Mouse (Mus musculus): ENCODE data around the gene Ftl1.

DNA sequence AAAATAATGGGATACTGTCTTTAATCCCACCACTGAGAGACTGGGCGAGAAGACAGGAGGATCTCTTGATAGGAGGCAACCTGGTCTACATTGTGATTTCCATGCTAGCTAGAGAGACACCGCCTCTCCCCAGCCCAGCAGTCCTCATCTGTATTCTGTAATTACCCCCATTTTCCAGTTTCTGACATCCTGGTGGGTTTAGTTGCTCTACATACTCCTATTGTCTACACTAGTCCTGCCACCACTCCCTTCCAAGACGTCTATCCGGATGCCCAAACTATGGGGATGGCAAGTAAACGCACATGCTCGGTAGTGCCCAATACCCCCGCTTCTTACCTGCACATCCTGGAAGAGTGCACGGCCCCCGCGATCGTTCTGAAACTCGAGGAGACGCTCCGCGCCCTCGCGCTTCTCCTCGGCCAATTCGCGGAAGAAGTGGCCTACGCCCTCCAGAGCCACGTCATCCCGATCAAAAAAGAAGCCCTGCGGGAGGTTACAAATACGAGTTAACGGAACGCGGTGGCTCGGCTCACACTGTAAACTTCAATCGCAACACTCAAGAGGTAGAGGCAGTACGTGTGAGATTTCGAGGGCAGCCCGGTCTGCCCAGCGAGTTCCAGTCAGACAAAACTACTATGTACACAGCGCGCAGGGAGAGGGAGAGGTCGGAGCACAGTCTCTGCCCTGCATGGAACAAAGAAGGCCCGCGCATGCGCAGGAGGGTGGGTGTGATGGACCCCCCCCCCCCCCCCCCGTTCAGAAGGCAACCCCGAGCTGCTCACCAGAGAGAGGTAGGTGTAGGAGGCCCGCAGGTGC, 728 bp downstream of the Ftl1 start:
- TF ChIP-seq CTCF (IDR thresholded peaks at IDR 0.05; ENCODE audit: insufficient read depth, low read depth, low read length) (no peak), POLR2A (IDR thresholded peaks at IDR 0.05; ENCODE audit: insufficient read depth, low read depth, low read length) (no peak)
